Mouse (Mus musculus): Measurements from ENCODE around the gene Grxcr1. TPM values are rescaled to one million over a fixed set of nuclear protein-coding genes. Genes with fewer than 3 reads are reported as not detected.
A peak's percentile ranks its signal among the peaks of the same experiment; 100 is the strongest.

Gene Grxcr1
- not detected in 2 replicates for polyA plus RNA-seq (2014; fragmentation: Nextera tagmentation; extraction: Ambion mirVana)

- DNase-seq, result no peak
- no peak within 1 kb of the TSS for H3K4me3 ChIP-seq (ENCODE audit: low read depth, low read length)
- H3K36me3 ChIP-seq (ENCODE audit: insufficient read depth), result no peaks in the 10 kb centered on the region
- H3K27ac ChIP-seq (ENCODE audit: low read depth), result no peak within 1 kb of the TSS
- H3K9me3 ChIP-seq (ENCODE audit: low read depth, low read length), result no peaks in the 10 kb centered on the region
- no peak for ATAC-seq (ENCODE audit: insufficient read depth)
- H3K4me2 ChIP-seq, result no peak within 1 kb of the TSS
- H3K4me1 ChIP-seq (ENCODE audit: insufficient read depth), result no peaks in the 10 kb centered on the region
- H3K9ac ChIP-seq, result no peak within 1 kb of the TSS
- 83% methylated on average over 6 of the region's 6 CpGs for WGBS
- no peaks in the 10 kb centered on the region for H3K27me3 ChIP-seq (ENCODE audit: insufficient read depth, low read length)
- TF ChIP-seq CTCF (IDR thresholded peaks at IDR 0.05; ENCODE audit: low read depth), result no peak
Measured at GRCm38 (mm10) chr5:68031744-68032143, at the start of gene Grxcr1. Gene Grxcr1, plus strand, starts transcription at chr5:68031835.

GRCm38 (mm10) chr5:67981946-67982526, 49.6 kb upstream of the Grxcr1 start:
- DNase-seq (no peak), ATAC-seq (ENCODE audit: insufficient read depth) (no peak)
- no peak overlapping the region for H3K4me3 ChIP-seq (ENCODE audit: low read depth, low read length)

GRCm38 (mm10) chr5:67990426-67990825, 41.2 kb upstream of the Grxcr1 start:
- Histone ChIP-seq H3K4me1 (ENCODE audit: insufficient read depth) (0 out of 2 replicates have a peak, but pooled peaks cover 5% of the 10 kb centered on the region), H3K27ac (ENCODE audit: low read depth) (no peak overlapping the region; the same call in 1 of the 2 replicates), H3K36me3 (ENCODE audit: insufficient read depth) (no peaks in the 10 kb centered on the region), H3K4me2 (no peak overlapping the region), H3K9ac (no peak overlapping the region), H3K4me3 (ENCODE audit: low read depth, low read length) (no peak overlapping the region), H3K9me3 (ENCODE audit: low read depth, low read length) (no peaks in the 10 kb centered on the region), H3K27me3 (ENCODE audit: insufficient read depth, low read length) (no peaks in the 10 kb centered on the region)
- DNase-seq (peak; percentile 61), ATAC-seq (ENCODE audit: insufficient read depth) (peak; percentile 74)
- TF ChIP-seq CTCF (IDR thresholded peaks at IDR 0.05; ENCODE audit: low read depth), result no peak

More at GRCm38 (mm10) chr5:67981946-67982526, 49.6 kb upstream of the Grxcr1 start:
- H3K9me3 ChIP-seq (ENCODE audit: low read depth, low read length), result no peaks in the 10 kb centered on the region
- no peak overlapping the region for H3K4me2 ChIP-seq
- TF ChIP-seq CTCF (IDR thresholded peaks at IDR 0.05; ENCODE audit: low read depth), result no peak
- H3K4me1 ChIP-seq (ENCODE audit: insufficient read depth), result no peaks in the 10 kb centered on the region
- H3K36me3 ChIP-seq (ENCODE audit: insufficient read depth), result no peaks in the 10 kb centered on the region
- no peak overlapping the region for H3K27ac ChIP-seq (ENCODE audit: low read depth)
- WGBS, result 55% methylated on average over 3 of the region's 3 CpGs
- H3K9ac ChIP-seq, result no peak overlapping the region
- no peaks in the 10 kb centered on the region for H3K27me3 ChIP-seq (ENCODE audit: insufficient read depth, low read length)

GRCm38 (mm10) chr5:68002611-68003010, 29.0 kb upstream of the Grxcr1 start:
- Histone ChIP-seq H3K4me3 (ENCODE audit: low read depth, low read length) (no peak overlapping the region), H3K9ac (no peak overlapping the region), H3K4me1 (ENCODE audit: insufficient read depth) (no peaks in the 10 kb centered on the region), H3K36me3 (ENCODE audit: insufficient read depth) (no peaks in the 10 kb centered on the region), H3K4me2 (no peak overlapping the region), H3K27ac (ENCODE audit: low read depth) (no peak overlapping the region), H3K27me3 (ENCODE audit: insufficient read depth, low read length) (no peaks in the 10 kb centered on the region), H3K9me3 (ENCODE audit: low read depth, low read length) (no peaks in the 10 kb centered on the region)
- no peak for TF ChIP-seq CTCF (IDR thresholded peaks at IDR 0.05; ENCODE audit: low read depth)
- ATAC-seq (ENCODE audit: insufficient read depth), result no peak
- WGBS, result 91% methylated on average over 6 of the region's 6 CpGs
- DNase-seq, result no peak

GRCm38 (mm10) chr5:68003904-68004303, 27.7 kb upstream of the Grxcr1 start:
- DNase-seq (no peak), ATAC-seq (ENCODE audit: insufficient read depth) (no peak)
- H3K27me3 ChIP-seq (ENCODE audit: insufficient read depth, low read length), result no peaks in the 10 kb centered on the region
- H3K4me2 ChIP-seq, result no peak overlapping the region
- TF ChIP-seq CTCF (IDR thresholded peaks at IDR 0.05; ENCODE audit: low read depth), result no peak
- H3K4me3 ChIP-seq (ENCODE audit: low read depth, low read length), result no peak overlapping the region
- H3K27ac ChIP-seq (ENCODE audit: low read depth), result no peak overlapping the region
- H3K36me3 ChIP-seq (ENCODE audit: insufficient read depth), result no peaks in the 10 kb centered on the region
- no peaks in the 10 kb centered on the region for H3K9me3 ChIP-seq (ENCODE audit: low read depth, low read length)
- H3K4me1 ChIP-seq (ENCODE audit: insufficient read depth), result no peaks in the 10 kb centered on the region
- 63% methylated on average over 2 of the region's 2 CpGs for WGBS
- H3K9ac ChIP-seq, result no peak overlapping the region

- Histone ChIP-seq H3K4me1 (ENCODE audit: insufficient read depth) (no peaks in the 10 kb centered on the region), H3K27ac (ENCODE audit: low read depth) (no peak overlapping the region), H3K4me3 (ENCODE audit: low read depth, low read length) (no peak overlapping the region), H3K27me3 (ENCODE audit: insufficient read depth, low read length) (no peaks in the 10 kb centered on the region), H3K36me3 (ENCODE audit: insufficient read depth) (no peaks in the 10 kb centered on the region), H3K9me3 (ENCODE audit: low read depth, low read length) (no peaks in the 10 kb centered on the region), H3K4me2 (no peak overlapping the region), H3K9ac (no peak overlapping the region)
- 69% methylated on average over 2 of the region's 2 CpGs for WGBS
- DNase-seq, result no peak
- ATAC-seq (ENCODE audit: insufficient read depth), result no peak
- TF ChIP-seq CTCF (IDR thresholded peaks at IDR 0.05; ENCODE audit: low read depth), result no peak
Measured at GRCm38 (mm10) chr5:68004419-68004818, 27.2 kb upstream of the Grxcr1 start.

- no peak for DNase-seq
- Histone ChIP-seq H3K27ac (ENCODE audit: low read depth) (no peak overlapping the region), H3K4me2 (no peak overlapping the region), H3K9ac (no peak overlapping the region), H3K27me3 (ENCODE audit: insufficient read depth, low read length) (no peaks in the 10 kb centered on the region), H3K36me3 (ENCODE audit: insufficient read depth) (no peaks in the 10 kb centered on the region), H3K4me1 (ENCODE audit: insufficient read depth) (no peaks in the 10 kb centered on the region), H3K4me3 (ENCODE audit: low read depth, low read length) (no peak overlapping the region), H3K9me3 (ENCODE audit: low read depth, low read length) (no peaks in the 10 kb centered on the region)
- no peak for ATAC-seq (ENCODE audit: insufficient read depth)
- no peak for TF ChIP-seq CTCF (IDR thresholded peaks at IDR 0.05; ENCODE audit: low read depth)
- WGBS, result 80% methylated on average over 4 of the region's 4 CpGs
Measured at GRCm38 (mm10) chr5:68007074-68007473, 24.6 kb upstream of the Grxcr1 start.
